Mouse (Mus musculus) heart, adult 2 months (tissue): ENCODE results near the gene A2ml1.

Experiments used
- CTCF ChIP-seq: fragments of 200-600 bp; IDR thresholded peaks from 2 replicates; pipeline ENCODE4 v1.8.1; 2022; ENCODE audit warnings: antibody characterized with exemption, mild to moderate bottlenecking, moderate library complexity
- EP300 ChIP-seq: fragments of 200-500 bp; IDR thresholded peaks from 2 replicates; pipeline ENCODE4 v1.6.1; 2011; ENCODE audit warnings: low read depth, low read length, control low read depth; ENCODE audit not compliant: insufficient read depth

DNA sequence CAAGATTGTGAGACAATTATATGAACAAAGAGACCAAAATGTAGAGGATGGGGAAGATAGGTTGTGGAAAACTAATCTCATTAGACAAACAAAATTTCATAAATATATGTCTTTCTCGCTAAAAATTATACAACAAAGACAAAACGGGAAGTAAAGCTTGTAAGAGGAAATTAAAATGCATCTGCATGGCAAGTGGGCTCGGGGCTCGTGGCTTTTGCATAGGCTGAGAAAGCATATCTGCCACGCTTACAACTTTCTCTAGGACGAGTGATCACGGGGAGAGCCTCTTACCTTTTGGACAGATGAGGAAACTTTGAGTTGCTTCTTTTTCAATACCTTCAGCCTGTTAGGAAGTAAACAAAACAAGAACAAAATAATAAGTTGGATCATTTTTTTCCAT is 27.4 kb downstream of the A2ml1 start:
- TF ChIP-seq CTCF = no peak
- no peak for TF ChIP-seq EP300
